Mouse (Mus musculus) thymus, adult 18-20 months (tissue): ENCODE results near the gene Ldlrad3.

Source experiments
- DNase-seq, 2 experiments: peaks; one replicate each; pipeline ENCODE4 v3.0.0; 2022; ENCODE audit warnings: mixed read lengths in 2 of 2

Ldlrad3 gene

GRCm38 (mm10) chr2:102071022-102071717 lies 115.0 kb downstream of the Ldlrad3 start:
- no peak for DNase-seq

GRCm38 (mm10) chr2:102064826-102065441 lies 121.3 kb downstream of the Ldlrad3 start:
- DNase-seq = no peak

DNA sequence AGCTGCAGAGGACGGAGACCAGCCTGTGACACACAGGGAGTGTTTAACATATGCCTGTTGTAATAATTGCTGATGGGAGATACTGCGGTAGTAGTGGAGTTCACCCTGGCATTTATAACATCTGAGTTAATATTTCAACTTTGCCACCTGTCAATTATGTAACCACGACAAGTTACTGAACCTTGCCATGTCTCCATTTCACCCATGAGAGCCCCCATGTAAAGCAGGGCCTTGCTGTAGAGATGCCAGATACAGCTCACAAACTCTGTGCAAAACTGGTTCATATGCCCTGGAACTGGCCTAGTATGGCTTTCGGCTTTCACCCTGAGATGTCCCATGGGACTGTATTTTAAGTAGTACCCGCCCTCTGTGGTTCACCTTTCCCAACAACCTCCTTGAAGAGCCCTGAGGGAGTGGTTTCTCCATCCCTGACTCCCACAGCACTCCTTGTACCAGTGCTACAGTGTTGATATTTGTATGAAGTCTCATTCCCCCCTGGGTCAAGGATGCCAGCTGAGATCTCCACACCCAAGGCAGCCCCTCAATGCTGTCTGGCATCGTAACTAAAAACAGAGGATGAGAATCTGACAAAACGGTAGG lies 122.2 kb downstream of the Ldlrad3 start:
- DNase-seq = no peak

GRCm38 (mm10) chr2:102062861-102063468 lies 123.2 kb downstream of the Ldlrad3 start:
- no peak for DNase-seq

- no peak for DNase-seq
These were observed 124.3 kb downstream of the Ldlrad3 start for GRCm38 (mm10) chr2:102061921-102062320.

DNA sequence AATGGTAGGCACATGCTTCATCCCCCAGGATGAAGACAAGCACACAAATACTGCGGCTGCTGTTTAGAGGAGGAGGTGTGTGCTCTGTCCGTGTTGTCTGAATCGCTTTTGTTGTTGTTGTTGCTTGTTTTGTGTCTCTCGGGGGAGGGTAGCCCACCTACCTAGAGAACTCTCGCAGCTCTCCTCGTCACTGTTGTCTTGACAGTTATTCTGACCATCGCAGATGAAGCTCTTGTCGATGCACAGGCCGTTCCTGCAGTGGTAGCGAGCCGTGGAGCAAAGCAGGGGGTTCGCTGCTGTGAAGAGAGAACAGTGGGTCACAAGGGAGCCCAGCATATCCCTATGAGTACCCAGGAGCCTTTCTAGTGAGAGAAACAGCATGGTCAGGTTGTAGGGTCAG lies 128.4 kb downstream of the Ldlrad3 start:
- DNase-seq = no peak

GRCm38 (mm10) chr2:102057029-102057685 lies 129.0 kb downstream of the Ldlrad3 start:
- peak; percentile 70 to 86 for DNase-seq

DNA sequence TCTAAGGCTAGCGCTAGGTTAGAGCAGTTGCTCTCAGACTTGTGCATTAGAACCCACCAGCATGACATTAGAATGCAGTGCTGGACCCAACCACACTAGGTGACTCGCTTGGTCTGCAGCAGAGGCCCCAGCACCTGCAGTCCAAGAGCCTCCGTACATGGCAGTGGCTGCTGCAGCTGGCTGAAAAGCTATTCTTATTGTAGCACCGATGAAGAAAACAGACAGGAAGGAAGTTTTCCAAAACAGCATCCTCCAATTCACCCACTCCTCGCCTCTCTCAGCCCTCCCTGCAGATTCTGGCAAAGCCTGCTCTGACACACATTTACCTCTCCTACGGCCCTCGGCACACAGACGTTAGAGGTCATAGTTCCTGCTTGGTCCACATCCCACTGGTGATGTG lies 130.0 kb downstream of the Ldlrad3 start:
- peak in 1 of 2 experiments; percentile 65 for DNase-seq

DNA sequence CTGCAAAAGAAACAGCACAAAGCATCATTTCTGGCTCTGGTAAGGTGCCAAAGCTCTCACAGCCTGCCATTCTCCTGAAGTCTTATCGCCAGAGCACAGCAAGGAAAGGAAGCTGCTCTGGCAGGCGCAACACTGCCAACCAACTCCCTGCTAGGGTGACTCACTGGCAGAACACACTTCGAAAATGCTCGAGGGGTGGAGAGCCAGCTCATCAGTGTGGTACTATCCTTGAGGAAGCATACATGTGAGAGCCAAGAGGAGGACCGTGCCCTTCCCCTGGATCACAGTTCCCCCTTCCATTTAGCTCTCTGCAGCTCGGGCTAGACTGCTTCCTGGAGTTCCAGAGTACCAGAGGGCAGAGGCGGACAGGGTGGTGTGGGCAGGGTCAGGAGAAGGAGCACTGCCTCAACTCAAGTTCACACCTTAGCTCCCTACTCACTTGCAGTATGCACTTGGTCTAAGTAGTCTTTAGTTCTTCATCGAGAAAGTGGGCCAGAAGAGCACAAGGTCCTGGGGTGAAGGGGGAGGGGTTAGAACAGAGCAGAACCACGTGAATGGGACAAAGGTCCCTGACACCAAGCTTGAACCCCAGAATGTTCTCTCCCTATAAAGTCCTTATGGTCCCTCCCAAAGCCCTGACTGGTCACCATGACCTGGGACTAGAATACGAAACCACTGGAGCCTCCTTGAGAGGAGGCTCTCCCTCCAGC lies 133.1 kb downstream of the Ldlrad3 start:
- no peak for DNase-seq

GRCm38 (mm10) chr2:102052353-102052752 lies 133.8 kb downstream of the Ldlrad3 start:
- no peak for DNase-seq

DNA sequence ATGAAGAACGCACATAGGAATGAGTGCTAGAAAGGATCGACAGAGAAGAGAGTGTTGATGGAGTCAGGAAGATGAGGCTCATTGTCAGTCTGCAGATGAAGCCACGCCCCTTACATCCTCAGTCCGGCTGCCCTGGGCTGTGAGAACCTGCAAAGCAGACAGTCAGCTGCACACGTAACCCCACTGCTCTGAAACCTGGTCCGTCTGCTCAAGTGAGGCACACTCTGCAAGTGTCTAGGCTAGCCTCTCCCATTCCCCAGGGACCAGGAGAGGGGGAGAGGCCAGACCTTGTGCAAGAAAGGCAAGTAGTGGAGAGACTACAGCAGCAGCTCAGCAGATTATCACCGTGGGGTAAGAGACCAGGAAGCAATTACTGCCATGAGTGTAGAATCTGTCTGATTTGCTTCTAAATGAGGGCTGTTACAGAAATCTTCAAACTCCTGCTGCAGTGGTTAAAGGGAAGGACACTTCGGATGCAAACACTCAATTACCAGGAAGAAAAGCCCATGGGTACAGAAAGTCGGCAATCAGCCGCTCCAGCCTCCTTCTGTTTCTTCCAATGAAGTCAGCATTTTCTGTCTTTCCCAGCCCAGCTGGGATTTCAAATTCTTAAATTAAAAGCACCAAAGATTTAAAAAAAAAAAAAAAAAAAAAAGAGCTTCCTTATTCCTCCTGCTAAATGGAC lies 136.2 kb downstream of the Ldlrad3 start:
- peak in 1 of 2 experiments; percentile 56 for DNase-seq

- DNase-seq = no peak
These were observed 137.6 kb downstream of the Ldlrad3 start for GRCm38 (mm10) chr2:102048296-102049175.

GRCm38 (mm10) chr2:102046481-102046880 lies 139.7 kb downstream of the Ldlrad3 start:
- no peak for DNase-seq

- DNase-seq = no peak
These were observed 145.7 kb downstream of the Ldlrad3 start for GRCm38 (mm10) chr2:102040456-102040855.

DNA sequence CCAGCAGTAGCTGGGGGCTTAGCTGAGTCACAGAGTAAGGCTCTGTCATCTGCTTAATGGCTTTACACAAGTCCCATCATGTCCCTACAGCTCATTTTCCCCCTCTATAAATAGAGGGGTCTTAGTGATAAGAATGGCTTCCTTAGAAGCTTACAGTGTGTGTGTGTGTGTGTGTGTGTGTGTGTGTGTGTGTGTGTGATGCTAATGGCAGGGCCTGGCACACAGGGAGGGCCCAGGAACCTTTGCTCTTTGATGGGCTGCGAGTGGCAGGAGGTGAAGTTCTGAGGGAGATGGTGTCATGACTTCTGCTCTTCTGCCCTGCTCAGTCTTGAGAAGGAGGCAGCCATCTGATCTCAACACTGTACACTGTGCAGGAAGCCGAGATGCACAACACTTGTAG lies 146.2 kb downstream of the Ldlrad3 start:
- peak in 1 of 2 experiments; percentile 64 for DNase-seq

DNA sequence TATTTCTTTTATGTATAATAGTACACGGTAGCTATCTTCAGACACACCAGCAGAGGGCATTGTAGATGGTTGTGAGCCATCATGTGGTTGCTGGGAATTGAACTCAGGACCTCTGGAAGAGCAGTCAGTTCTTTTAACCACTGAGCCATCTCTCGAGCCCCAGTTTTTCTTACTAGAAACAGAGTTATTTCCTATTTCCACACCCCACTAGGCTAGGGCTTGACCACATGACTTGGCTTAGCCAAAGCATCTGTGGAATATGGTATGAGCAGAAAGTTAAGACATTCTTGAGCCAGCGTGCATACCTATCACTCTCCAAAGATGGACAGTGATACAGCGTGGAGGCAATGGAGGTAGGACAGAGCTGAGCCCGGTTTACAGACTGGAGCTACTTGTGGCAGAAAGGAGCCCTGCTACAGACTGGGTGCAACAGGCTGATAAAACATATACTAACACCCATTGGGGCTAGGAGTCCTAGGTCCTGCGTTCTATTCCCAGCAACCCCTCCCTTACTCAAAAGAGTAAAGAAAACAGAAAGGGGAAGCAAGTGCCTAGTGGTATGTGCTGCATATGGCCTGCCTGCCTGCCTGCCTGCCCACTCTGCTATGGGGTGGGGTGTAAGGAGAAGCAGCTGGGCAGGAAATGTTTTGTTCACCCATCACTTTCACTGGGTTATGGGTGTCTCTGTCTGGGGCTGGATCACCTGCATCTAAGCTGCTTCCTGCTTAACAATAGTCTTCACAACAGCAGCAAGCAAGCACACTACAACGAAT lies 147.1 kb downstream of the Ldlrad3 start:
- peak; percentile 70 to 85 for DNase-seq

- no peak for DNase-seq
These were observed 147.8 kb downstream of the Ldlrad3 start for GRCm38 (mm10) chr2:102038229-102038894.

DNA sequence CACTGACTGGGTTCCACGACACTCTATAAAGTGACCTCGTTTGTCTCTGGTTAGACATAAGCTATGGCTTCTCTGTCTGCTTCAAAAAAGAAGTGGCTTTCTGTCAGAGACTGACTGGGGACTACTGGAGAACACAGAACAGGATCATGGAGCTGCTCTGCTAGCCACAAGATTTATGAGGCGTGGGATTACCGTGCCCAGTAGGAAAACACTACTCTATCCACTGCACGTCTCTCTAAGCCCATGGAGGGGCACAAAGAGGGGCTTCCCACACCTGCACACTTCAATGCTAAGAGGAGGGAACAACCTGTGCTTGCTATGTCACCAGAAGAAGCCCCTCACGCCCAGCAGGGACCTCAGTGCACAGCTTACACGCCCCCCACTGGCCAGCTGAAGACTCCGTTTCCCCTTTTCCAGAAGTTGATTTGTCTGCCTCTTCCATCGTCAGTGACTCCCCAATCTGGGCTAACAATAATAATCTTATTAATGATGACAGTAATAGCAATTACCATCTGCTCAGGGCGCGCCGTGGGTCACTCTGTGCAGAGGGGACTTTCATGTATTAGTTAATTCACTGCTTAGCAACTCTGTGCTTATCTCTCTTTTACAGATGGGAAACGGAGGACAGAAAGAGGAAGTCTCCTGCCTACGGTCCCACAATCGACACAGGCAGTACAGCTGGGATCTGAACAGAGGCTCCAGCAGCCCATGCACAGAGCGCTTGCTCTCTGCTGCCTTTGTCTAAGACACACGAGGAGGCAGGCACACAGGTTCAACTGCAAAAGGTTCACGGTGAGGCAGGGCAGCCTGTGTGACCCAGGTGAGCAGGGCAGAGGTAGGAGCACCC lies 149.3 kb downstream of the Ldlrad3 start:
- DNase-seq = peak; percentile 50 to 61

- no peak for DNase-seq
These were observed 151.7 kb downstream of the Ldlrad3 start for GRCm38 (mm10) chr2:102034513-102034879.
